Mouse (Mus musculus): ENCODE measurements around the gene Daam1. TPM values are rescaled to one million over a fixed set of nuclear protein-coding genes. Genes with fewer than 3 reads are reported as not detected.

The Daam1 gene
- polyA plus RNA-seq, 2 experiments, result 10.5 to 13.3 TPM

DNA sequence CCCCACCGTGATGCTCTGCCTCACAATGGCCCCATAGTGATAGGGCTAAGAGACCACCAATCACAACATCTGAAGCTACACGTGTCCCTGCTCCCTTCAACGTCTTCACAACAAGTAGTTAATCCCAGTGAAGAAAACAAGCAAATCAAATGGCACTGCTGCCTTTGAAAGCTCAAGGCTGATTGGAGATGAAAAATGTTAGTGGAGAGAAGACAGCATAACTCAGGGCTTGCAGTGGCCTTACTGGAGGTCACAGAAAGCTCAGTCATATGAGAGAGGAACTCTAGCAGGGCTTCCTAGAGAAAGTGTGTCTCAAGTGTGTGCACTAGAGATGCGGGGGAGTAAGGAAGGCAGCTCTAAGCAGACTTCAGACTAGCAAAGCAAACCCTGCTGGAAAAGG, 131.7 kb downstream of the Daam1 start:
- no peaks in the 10 kb centered on the region for H3K9me3 ChIP-seq (ENCODE audit: control insufficient read depth, low read length)
- WGBS (ENCODE audit: insufficient replicate concordance), result 73% methylated on average over 4 of the region's 4 CpGs
- H3K27me3 ChIP-seq (ENCODE audit: control insufficient read depth, insufficient read depth, low read length), result no peaks in the 10 kb centered on the region
- H3K36me3 ChIP-seq (replicated peaks; ENCODE audit: control insufficient read depth, insufficient read depth, low read depth), result peaks cover 25% of the 10 kb centered on the region
- DNase-seq (ENCODE audit: low read depth in 3 of 3, low spot score in 3 of 3) (no peak), ATAC-seq (ENCODE audit: insufficient read depth) (no peak)
- H3K9ac ChIP-seq (replicated peaks), result no peak overlapping the region
- no peak overlapping the region for H3K27ac ChIP-seq
- no peak overlapping the region for H3K4me2 ChIP-seq (ENCODE audit: low read depth)
- no peaks in the 10 kb centered on the region for H3K4me1 ChIP-seq (replicated peaks; ENCODE audit: control insufficient read depth in 2 of 2, insufficient read depth in 2 of 2, low read length in 1 of 2)
- TF ChIP-seq EP300 (IDR thresholded peaks at IDR 0.05; ENCODE audit: low read depth), result no peak
- no peak for TF ChIP-seq CTCF (IDR thresholded peaks at IDR 0.05; ENCODE audit: low read depth)
- no peak overlapping the region for H3K4me3 ChIP-seq (ENCODE audit: insufficient read depth in 1 of 2, low read depth in 2 of 2, low read length in 2 of 2)

DNA sequence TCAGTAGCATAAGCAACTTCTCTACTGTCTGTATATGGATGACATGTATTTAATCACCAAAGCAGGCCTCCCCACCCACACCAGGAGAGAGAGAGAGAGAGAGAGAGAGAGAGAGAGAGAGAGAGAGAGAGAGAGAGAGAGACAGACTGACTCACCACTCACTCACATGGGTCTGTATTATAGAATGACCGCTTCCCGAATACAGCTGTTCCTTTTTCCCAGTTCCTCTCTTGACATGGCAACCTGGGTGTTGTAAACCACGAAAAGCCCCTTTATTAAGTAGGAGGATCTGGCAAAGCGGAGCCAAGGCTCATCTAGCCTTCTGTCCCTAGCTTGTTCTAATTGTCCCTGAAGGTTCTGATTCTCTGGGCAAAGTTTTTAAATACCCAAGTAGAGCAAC, 137.7 kb downstream of the Daam1 start:
- Histone ChIP-seq H3K27ac (no peak overlapping the region), H3K4me3 (ENCODE audit: insufficient read depth in 1 of 2, low read depth in 2 of 2, low read length in 2 of 2) (no peak overlapping the region), H3K4me1 (replicated peaks; ENCODE audit: control insufficient read depth in 2 of 2, insufficient read depth in 2 of 2, low read length in 1 of 2) (peaks cover 0 to 9% of the 10 kb centered on the region in 2 experiments; a peak in 2 of 4 replicates), H3K9ac (replicated peaks) (no peak overlapping the region), H3K9me3 (ENCODE audit: control insufficient read depth, low read length) (no peaks in the 10 kb centered on the region), H3K27me3 (ENCODE audit: control insufficient read depth, insufficient read depth, low read length) (no peaks in the 10 kb centered on the region), H3K36me3 (replicated peaks; ENCODE audit: control insufficient read depth, insufficient read depth, low read depth) (peaks cover 18% of the 10 kb centered on the region), H3K4me2 (ENCODE audit: low read depth) (no peak overlapping the region)
- 67% methylated on average over 4 of the region's 4 CpGs for WGBS (ENCODE audit: insufficient replicate concordance)
- DNase-seq (ENCODE audit: low read depth in 3 of 3, low spot score in 3 of 3) (no peak), ATAC-seq (ENCODE audit: insufficient read depth) (no peak)
- TF ChIP-seq EP300 (IDR thresholded peaks at IDR 0.05; ENCODE audit: low read depth), result no peak
- no peak for TF ChIP-seq CTCF (IDR thresholded peaks at IDR 0.05; ENCODE audit: low read depth)

DNA sequence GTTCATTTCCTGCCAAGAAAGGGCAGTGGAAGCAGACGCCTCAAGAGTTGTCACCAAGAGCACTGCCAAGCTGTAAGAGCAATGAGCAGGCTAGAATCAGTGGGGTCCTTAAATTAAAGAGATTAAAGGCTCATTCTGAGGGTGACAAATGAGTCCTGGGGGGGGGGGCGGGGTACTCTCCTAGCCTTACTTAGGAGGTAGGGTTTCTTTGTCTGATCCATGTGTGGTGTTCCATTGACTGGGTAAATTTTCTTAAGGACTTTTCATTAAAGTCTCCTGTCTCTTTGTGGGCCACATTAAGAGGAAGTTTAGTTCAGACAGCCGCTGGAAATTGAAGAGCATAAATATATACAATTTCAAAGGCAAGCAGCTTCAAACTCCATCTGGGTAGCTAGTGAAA, 138.1 kb downstream of the Daam1 start:
- ATAC-seq (ENCODE audit: insufficient read depth) (no peak), DNase-seq (ENCODE audit: low read depth in 3 of 3, low spot score in 3 of 3) (no peak)
- H3K4me2 ChIP-seq (ENCODE audit: low read depth), result no peak overlapping the region
- TF ChIP-seq CTCF (IDR thresholded peaks at IDR 0.05; ENCODE audit: low read depth) (no peak), EP300 (IDR thresholded peaks at IDR 0.05; ENCODE audit: low read depth) (no peak)
- H3K4me1 ChIP-seq (replicated peaks; ENCODE audit: control insufficient read depth in 2 of 2, insufficient read depth in 2 of 2, low read length in 1 of 2), result peaks cover 0 to 9% of the 10 kb centered on the region in 2 experiments; a peak in 2 of 4 replicates
- WGBS (ENCODE audit: insufficient replicate concordance), result 50% methylated on average over 3 of the region's 3 CpGs
- H3K9ac ChIP-seq (replicated peaks), result no peak overlapping the region
- H3K27ac ChIP-seq, result no peak overlapping the region
- no peak overlapping the region for H3K4me3 ChIP-seq (ENCODE audit: insufficient read depth in 1 of 2, low read depth in 2 of 2, low read length in 2 of 2)
- no peaks in the 10 kb centered on the region for H3K27me3 ChIP-seq (ENCODE audit: control insufficient read depth, insufficient read depth, low read length)
- H3K36me3 ChIP-seq (replicated peaks; ENCODE audit: control insufficient read depth, insufficient read depth, low read depth), result peaks cover 20% of the 10 kb centered on the region
- H3K9me3 ChIP-seq (ENCODE audit: control insufficient read depth, low read length), result no peaks in the 10 kb centered on the region

DNA sequence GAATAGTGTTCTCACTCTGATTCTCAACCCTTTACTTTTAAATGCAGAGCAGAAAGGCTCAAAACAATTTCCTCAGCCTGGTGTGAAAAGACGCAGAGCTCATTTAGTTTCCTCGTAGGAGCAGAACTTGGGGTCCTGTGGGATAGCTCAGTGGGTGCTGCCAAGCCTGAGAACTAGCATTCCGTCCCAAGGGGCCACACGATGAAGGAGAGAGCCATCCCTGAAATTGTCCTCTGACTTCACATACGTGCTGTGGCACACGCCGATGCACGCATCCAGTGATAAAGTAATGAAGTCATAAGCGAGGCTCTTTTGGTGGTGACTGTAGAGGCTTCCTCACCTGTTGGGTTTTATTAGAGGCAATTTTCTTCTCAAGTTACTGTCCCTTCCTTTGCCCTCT, 138.6 kb downstream of the Daam1 start:
- 81% methylated on average over 9 of the region's 9 CpGs for WGBS (ENCODE audit: insufficient replicate concordance)
- TF ChIP-seq EP300 (IDR thresholded peaks at IDR 0.05; ENCODE audit: low read depth) (no peak), CTCF (IDR thresholded peaks at IDR 0.05; ENCODE audit: low read depth) (no peak)
- Histone ChIP-seq H3K4me3 (ENCODE audit: insufficient read depth in 1 of 2, low read depth in 2 of 2, low read length in 2 of 2) (no peak overlapping the region), H3K9ac (replicated peaks) (no peak overlapping the region), H3K27ac (no peak overlapping the region), H3K36me3 (replicated peaks; ENCODE audit: control insufficient read depth, insufficient read depth, low read depth) (peaks cover 22% of the 10 kb centered on the region), H3K4me2 (ENCODE audit: low read depth) (no peak overlapping the region), H3K4me1 (replicated peaks; ENCODE audit: control insufficient read depth in 2 of 2, insufficient read depth in 2 of 2, low read length in 1 of 2) (peaks cover 0 to 9% of the 10 kb centered on the region in 2 experiments; a peak in 2 of 4 replicates), H3K27me3 (ENCODE audit: control insufficient read depth, insufficient read depth, low read length) (no peaks in the 10 kb centered on the region), H3K9me3 (ENCODE audit: control insufficient read depth, low read length) (no peaks in the 10 kb centered on the region)
- DNase-seq (ENCODE audit: low read depth in 3 of 3, low spot score in 3 of 3) (no peak), ATAC-seq (ENCODE audit: insufficient read depth) (no peak)

DNA sequence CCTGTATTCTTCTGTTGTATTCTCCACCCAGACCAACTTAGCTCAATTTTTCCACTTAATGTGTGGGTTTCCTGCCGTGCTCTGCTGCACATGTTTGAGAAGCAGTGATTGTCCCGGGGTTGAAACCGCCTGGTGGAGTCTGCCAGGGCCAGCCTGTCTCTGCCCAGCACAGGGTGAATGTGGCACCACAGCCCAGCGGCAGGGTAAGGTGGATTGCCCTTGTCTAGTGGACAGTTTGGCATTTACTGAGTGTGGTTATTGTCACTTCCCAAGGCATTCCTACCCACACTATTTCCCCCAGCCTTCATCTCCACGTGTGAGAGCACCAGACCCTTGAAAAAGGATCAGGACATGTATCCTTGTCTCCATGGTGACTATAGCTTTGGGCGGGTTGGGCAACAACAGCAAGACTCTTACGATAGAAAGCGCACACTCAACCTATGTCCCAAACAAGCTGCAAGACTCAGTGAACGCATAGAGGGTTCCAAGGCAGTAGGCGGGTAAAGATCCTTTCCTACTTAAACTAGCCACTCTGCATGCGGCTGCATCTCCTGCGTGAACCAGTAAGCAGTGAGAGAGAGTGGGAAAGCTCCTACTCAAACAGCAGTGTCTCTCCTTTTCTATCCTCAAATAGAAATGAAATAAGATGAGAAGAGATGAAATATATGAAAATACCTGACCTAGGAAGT, 139.2 kb downstream of the Daam1 start:
- Histone ChIP-seq H3K27ac (no peak overlapping the region), H3K4me3 (ENCODE audit: insufficient read depth in 1 of 2, low read depth in 2 of 2, low read length in 2 of 2) (no peak overlapping the region), H3K9me3 (ENCODE audit: control insufficient read depth, low read length) (no peaks in the 10 kb centered on the region), H3K4me2 (ENCODE audit: low read depth) (no peak overlapping the region), H3K27me3 (ENCODE audit: control insufficient read depth, insufficient read depth, low read length) (no peaks in the 10 kb centered on the region), H3K9ac (replicated peaks) (no peak overlapping the region), H3K4me1 (replicated peaks; ENCODE audit: control insufficient read depth in 2 of 2, insufficient read depth in 2 of 2, low read length in 1 of 2) (peaks cover 0 to 9% of the 10 kb centered on the region in 2 experiments; a peak in 2 of 4 replicates), H3K36me3 (replicated peaks; ENCODE audit: control insufficient read depth, insufficient read depth, low read depth) (peaks cover 27% of the 10 kb centered on the region)
- ATAC-seq (ENCODE audit: insufficient read depth), result no peak
- DNase-seq (ENCODE audit: low read depth in 3 of 3, low spot score in 3 of 3), result no peak
- 76% methylated on average over 12 of the region's 12 CpGs for WGBS (ENCODE audit: insufficient replicate concordance)
- no peak for TF ChIP-seq CTCF (IDR thresholded peaks at IDR 0.05; ENCODE audit: low read depth)
- no peak for TF ChIP-seq EP300 (IDR thresholded peaks at IDR 0.05; ENCODE audit: low read depth)

All from liver, embryonic 14.5 days (tissue).